Mouse (Mus musculus): ENCODE data around the gene Zc4h2.

The Zc4h2 gene

GRCm38 (mm10) chrX:95657804-95658599, at the start of gene Zc4h2:
Gene Zc4h2, minus strand, starts transcription at chrX:95658509.
- DNase-seq (ENCODE audit: low spot score in 2 of 2), result peak; percentile 29 to 63

- DNase-seq (ENCODE audit: low spot score in 2 of 2), result no peak
These were observed 28.8 kb upstream of the Zc4h2 start for GRCm38 (mm10) chrX:95687119-95687518.

GRCm38 (mm10) chrX:95682206-95682605, 23.9 kb upstream of the Zc4h2 start:
- DNase-seq (ENCODE audit: low spot score in 2 of 2), result no peak

GRCm38 (mm10) chrX:95658600-95659084, 333 bp upstream of the Zc4h2 start:
- DNase-seq (ENCODE audit: low spot score in 2 of 2), result no peak

- no peak for DNase-seq (ENCODE audit: low spot score in 2 of 2)
These were observed 57.7 kb downstream of the Zc4h2 start for GRCm38 (mm10) chrX:95600609-95601008.

Measured in frontal cortex, postnatal 25 days (tissue).